8 mouse cellular contexts compared by ENCODE assay signal in the genomic region with DNA sequence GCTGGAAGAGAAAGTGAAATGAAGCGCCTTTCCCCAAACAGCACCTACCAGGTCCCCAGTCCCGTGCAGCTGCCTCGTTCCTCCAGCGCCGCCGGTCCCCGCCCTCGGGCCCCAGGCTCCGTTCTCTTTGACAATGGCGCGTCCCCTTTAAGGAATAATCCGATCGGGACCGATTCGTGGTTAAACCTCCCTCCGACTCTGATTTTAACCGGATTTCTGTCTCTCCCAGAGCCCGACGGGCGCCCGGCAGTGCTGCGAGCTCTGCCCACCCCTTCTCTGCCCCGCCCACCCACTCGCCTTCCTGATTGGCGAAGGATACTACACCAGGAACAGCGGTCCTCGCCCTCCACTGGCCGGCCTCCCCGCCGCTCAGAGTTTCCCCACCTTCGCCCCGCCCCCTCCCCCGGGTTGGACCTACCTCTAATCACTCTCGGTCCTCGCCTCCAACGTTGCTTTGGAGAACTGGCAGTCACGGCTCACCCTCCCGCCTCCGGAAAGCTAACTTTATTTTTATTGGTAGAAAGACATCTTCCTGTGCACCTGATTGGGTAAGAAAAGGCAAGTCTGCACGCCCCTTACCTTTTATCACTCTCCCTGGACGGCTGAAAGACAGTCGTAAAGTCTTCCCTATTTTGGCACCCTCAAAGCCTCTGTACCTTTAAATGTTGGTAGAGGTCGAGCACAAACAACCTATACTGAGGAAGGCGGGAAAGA. TPM values are rescaled to one million over a fixed set of nuclear protein-coding genes. Genes with fewer than 3 reads are reported as not detected.
DNase-seq lines count a peak whose midpoint lies in the region; ATAC-seq lines count a peak whose summit lies in the region.

A gene (minus strand): TSS at position 268 of the 714 bp plus-strand sequence.

- no peaks in the 10 kb centered on the region for H3K36me3 ChIP-seq in hindbrain, embryonic 14.5 days (replicated peaks; ENCODE audit: control insufficient read depth, insufficient read depth)

- 1% methylated on average over 44 of the region's 44 CpGs for WGBS in hindbrain, embryonic 14.5 days

- no peaks in the 10 kb centered on the region for H3K9me3 ChIP-seq in hindbrain, embryonic 14.5 days (ENCODE audit: control insufficient read depth, low read length)

- peak; percentile 99 for ATAC-seq in hindbrain, embryonic 14.5 days (ENCODE audit: low FRiP score)

- DNase-seq in R1 (ENCODE audit: low read depth, low spot score), result peak; percentile 99
- peak; percentile 94 to 99 for DNase-seq in cerebellum, postnatal 25 days
- peak; percentile 77 to 87 for DNase-seq in frontal cortex, postnatal 25 days (ENCODE audit: low spot score in 2 of 2)
- DNase-seq in hindbrain, embryonic 14.5 days (ENCODE audit: low spot score), result peak; percentile 96
- peak; percentile 88 for DNase-seq in layer of hippocampus, postnatal 36 days
- peak; percentile 99 for DNase-seq in lung, postnatal 36 days
- peak; percentile 99 for DNase-seq in retina, postnatal 1 day
- DNase-seq in urinary bladder, adult 18-20 months (ENCODE audit: low spot score in 2 of 2), result peak; percentile 79 to 93

- peak within 1 kb of the TSS; percentile 96 for H3K27ac ChIP-seq in hindbrain, embryonic 14.5 days

- H3K4me3 ChIP-seq in hindbrain, embryonic 14.5 days (replicated peaks; ENCODE audit: low read length), result peak within 1 kb of the TSS; percentile 98

- H3K27me3 ChIP-seq in hindbrain, embryonic 14.5 days (ENCODE audit: control insufficient read depth, insufficient read depth, low read length), result no peaks in the 10 kb centered on the region

- peaks cover 15% of the 10 kb centered on the region for H3K4me1 ChIP-seq in hindbrain, embryonic 14.5 days (replicated peaks; ENCODE audit: control insufficient read depth, insufficient read depth, low read length)

- H3K4me2 ChIP-seq in hindbrain, embryonic 14.5 days (replicated peaks), result peak within 1 kb of the TSS; percentile 62

- H3K9ac ChIP-seq in hindbrain, embryonic 14.5 days, result peak within 1 kb of the TSS; percentile 86

RNA-seq across cellular contexts. Expression of the gene that starts here (rescaled TPM):
- polyA plus RNA-seq in hindbrain, embryonic 14.5 days (2014; fragmentation: Nextera tagmentation; extraction: Ambion mirVana), result 40.7 and 45.2 TPM in 2 replicates
- 10 to 100 TPM; 63.9 to 77.7 TPM for total RNA-seq in layer of hippocampus, postnatal 36 days (2021)

Comparison
In these comparisons a context has a peak if more than half of its experiments do, and no peak if none do; other contexts are left out.
1. Peak in every context shown above with its lines: DNase-seq, ATAC-seq, H3K4me3 ChIP-seq and H3K27ac ChIP-seq.